Mouse (Mus musculus): Measurements from ENCODE around the gene Pde4d.

DNA sequence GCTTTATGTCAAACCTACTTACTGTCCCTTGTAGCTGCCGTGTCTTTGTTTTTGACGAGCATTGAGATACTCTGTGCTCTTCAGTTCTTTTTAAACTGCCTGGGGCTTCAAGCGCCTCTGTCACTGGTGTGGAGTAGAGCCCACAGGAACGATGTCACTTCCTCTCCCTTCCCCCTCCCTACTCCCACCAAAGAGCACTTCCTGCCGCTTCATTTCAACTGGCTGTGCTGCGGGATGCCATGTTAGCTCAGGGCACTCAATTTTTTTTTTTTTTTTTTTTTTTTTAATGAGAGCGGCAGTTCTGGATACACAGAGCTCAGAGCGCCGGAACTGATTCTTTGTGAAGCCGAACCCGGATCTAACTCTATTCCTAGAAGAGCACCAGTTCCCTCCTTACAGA, 789.5 kb downstream of the Pde4d start:
- TF ChIP-seq CTCF (IDR thresholded peaks at IDR 0.05 in 2 of 3, conservative IDR thresholded peaks at IDR 0.05 in 1 of 3; ENCODE audit: control insufficient read depth in 1 of 3, insufficient read depth in 1 of 3, low read depth in 2 of 3, low read length in 3 of 3, poor library complexity in 1 of 3, severe bottlenecking in 1 of 3) = no peak
- TF ChIP-seq MAZ (IDR thresholded peaks at IDR 0.05; ENCODE audit: low read depth, low read length) = no peak
- TF ChIP-seq POLR2A (IDR thresholded peaks at IDR 0.05; ENCODE audit: control insufficient read depth in 1 of 2, insufficient read depth in 1 of 2, low read depth in 1 of 2, low read length in 2 of 2, poor library complexity in 1 of 2) = no peak
- TF ChIP-seq EP300 (IDR thresholded peaks at IDR 0.05; ENCODE audit: low read depth in 1 of 2, low read length in 2 of 2) = no peak
- no peak for TF ChIP-seq CHD2 (IDR thresholded peaks at IDR 0.05; ENCODE audit: low read length)
- no peak for TF ChIP-seq POLR2AphosphoS2 (IDR thresholded peaks at IDR 0.05; ENCODE audit: low read length)
- no peak for TF ChIP-seq ZMIZ1 (IDR thresholded peaks at IDR 0.05; ENCODE audit: low read depth, low read length)
- TF ChIP-seq E2F4 (IDR thresholded peaks at IDR 0.05; ENCODE audit: borderline replicate concordance, low read depth, low read length) = no peak

Data from MEL (cell line).